Mouse (Mus musculus) forebrain, embryonic 12.5 days (tissue): ENCODE results near the gene Zfp619. TPM values are rescaled to one million over a fixed set of nuclear protein-coding genes. Genes with fewer than 3 reads are reported as not detected.
A peak's percentile ranks its signal among the peaks of the same experiment; 100 is the strongest.

Source experiments
- ATAC-seq: fragments of 200-750 bp; cut with Nextera tagmentation; 2 replicates; pipeline ENCODE4 v1.8.0; 2017; ENCODE audit warnings: moderate TSS enrichment; ENCODE audit not compliant: low FRiP score
- H3K27ac ChIP-seq: fragments of 300-500 bp; sonication (generic); 2 replicates; pipeline ENCODE4 v1.5.1; 2016; ENCODE audit warnings: mild to moderate bottlenecking
- H3K27me3 ChIP-seq: fragments of 300-500 bp; sonication (generic); 2 replicates; pipeline ENCODE4 v1.6.1; 2016; ENCODE audit warnings: mild to moderate bottlenecking
- H3K36me3 ChIP-seq: fragments of 300-500 bp; sonication (generic); replicated peaks from 2 replicates; pipeline ENCODE4 v1.6.1; 2016; ENCODE audit warnings: mild to moderate bottlenecking
- H3K4me1 ChIP-seq: fragments of 300-500 bp; sonication (generic); 2 replicates; pipeline ENCODE4 v1.6.1; 2016
- H3K4me2 ChIP-seq: fragments of 300-500 bp; sonication (generic); 2 replicates; pipeline ENCODE4 v1.6.1; 2016; ENCODE audit warnings: mild to moderate bottlenecking, moderate library complexity
- H3K4me3 ChIP-seq: fragments of 300-500 bp; sonication (generic); replicated peaks from 2 replicates; pipeline ENCODE4 v1.5.1; 2016; ENCODE audit warnings: mild to moderate bottlenecking
- H3K9ac ChIP-seq: fragments of 300-500 bp; sonication (generic); 2 replicates; pipeline ENCODE4 v1.6.1; 2016; ENCODE audit warnings: mild to moderate bottlenecking
- H3K9me3 ChIP-seq: fragments of 300-500 bp; sonication (generic); 2 replicates; pipeline ENCODE4 v1.6.1; 2016
- WGBS: fragments of 180-500 bp; shearing (Covaris S2); methylation state at CpG from one replicate; pipeline ENCODE4 v1.1.7; 2016; 5-methylcytosine and 5-hydroxymethylcytosine counted together
- polyA plus RNA-seq: library from polyadenylated mRNA; unstranded; fragments of >200 nt; fragmentation: Nextera tagmentation; extraction: Ambion mirVana; gene quantifications from 2 replicates; pipeline ENCODE4 v1.2.1, GENCODE M21; 2016

The Zfp619 gene
- 4.4 and 4.6 TPM in 2 replicates for polyA plus RNA-seq

- Histone ChIP-seq H3K9me3 (peaks cover 4% of the 10 kb centered on the region; the same call in 1 of the 2 replicates), H3K27ac (peak within 1 kb of the TSS; percentile 98), H3K27me3 (no peaks in the 10 kb centered on the region), H3K4me2 (peak within 1 kb of the TSS; percentile 46), H3K36me3 (peaks cover 5% of the 10 kb centered on the region; the same call in 1 of the 2 replicates), H3K4me3 (peak within 1 kb of the TSS; percentile 59), H3K4me1 (peaks cover 3% of the 10 kb centered on the region; the same call in 1 of the 2 replicates), H3K9ac (peak within 1 kb of the TSS; percentile 67)
- WGBS, result under 1% methylated on average over 41 of the region's 43 CpGs
- peak; percentile 98 for ATAC-seq
Measured at GRCm38 (mm10) chr7:39517616-39518177, at the start of gene Zfp619. Gene Zfp619 (plus strand): TSS chr7:39517766.

GRCm38 (mm10) chr7:39479013-39479412, 38.6 kb upstream of the Zfp619 start:
- H3K4me3 ChIP-seq, result no peak overlapping the region
- no peak overlapping the region for H3K27ac ChIP-seq
- no peak overlapping the region for H3K4me2 ChIP-seq
- no peaks in the 10 kb centered on the region for H3K4me1 ChIP-seq
- H3K9me3 ChIP-seq, result peaks cover 13% of the 10 kb centered on the region
- H3K27me3 ChIP-seq, result no peaks in the 10 kb centered on the region
- WGBS, result 90% methylated on average over 2 of the region's 2 CpGs
- peaks cover 30% of the 10 kb centered on the region for H3K36me3 ChIP-seq
- H3K9ac ChIP-seq, result no peak overlapping the region
- no peak for ATAC-seq

GRCm38 (mm10) chr7:39484384-39484783, 33.2 kb upstream of the Zfp619 start:
- Histone ChIP-seq H3K9ac (no peak overlapping the region), H3K27ac (no peak overlapping the region), H3K9me3 (no peaks in the 10 kb centered on the region), H3K4me2 (no peak overlapping the region), H3K4me1 (no peaks in the 10 kb centered on the region; the same call in 1 of the 2 replicates), H3K4me3 (no peak overlapping the region), H3K36me3 (no peaks in the 10 kb centered on the region), H3K27me3 (no peaks in the 10 kb centered on the region)
- WGBS, result 57% methylated on average over 6 of the region's 6 CpGs
- ATAC-seq, result no peak

- no peaks in the 10 kb centered on the region for H3K9me3 ChIP-seq
- peak overlapping the region; percentile 68 for H3K9ac ChIP-seq
- 10% methylated on average over 23 of the region's 23 CpGs for WGBS
- H3K27ac ChIP-seq, result no peak overlapping the region
- no peaks in the 10 kb centered on the region; the same call in 1 of the 2 replicates for H3K4me1 ChIP-seq
- H3K4me3 ChIP-seq, result peak overlapping the region; percentile 54
- H3K27me3 ChIP-seq, result no peaks in the 10 kb centered on the region
- peak; percentile 75 for ATAC-seq
- H3K36me3 ChIP-seq, result no peaks in the 10 kb centered on the region
- peak overlapping the region; percentile 63 for H3K4me2 ChIP-seq
Measured at GRCm38 (mm10) chr7:39487159-39487853, 30.3 kb upstream of the Zfp619 start.

- Histone ChIP-seq H3K27ac (no peak overlapping the region), H3K4me3 (peak overlapping the region; percentile 54), H3K4me1 (no peaks in the 10 kb centered on the region; the same call in 1 of the 2 replicates), H3K9me3 (no peaks in the 10 kb centered on the region), H3K27me3 (no peaks in the 10 kb centered on the region), H3K9ac (peak overlapping the region; percentile 68), H3K36me3 (no peaks in the 10 kb centered on the region), H3K4me2 (peak overlapping the region; percentile 63)
- 43% methylated on average over 9 of the region's 9 CpGs for WGBS
- peak; percentile 51 for ATAC-seq
Measured at GRCm38 (mm10) chr7:39487854-39488205, 29.7 kb upstream of the Zfp619 start.

GRCm38 (mm10) chr7:39494646-39495045, 22.9 kb upstream of the Zfp619 start:
- peaks cover 9% of the 10 kb centered on the region; the same call in 1 of the 2 replicates for H3K9me3 ChIP-seq
- H3K27ac ChIP-seq, result no peak overlapping the region
- H3K36me3 ChIP-seq, result peaks cover 26% of the 10 kb centered on the region
- H3K4me2 ChIP-seq, result no peak overlapping the region
- H3K27me3 ChIP-seq, result no peaks in the 10 kb centered on the region
- H3K9ac ChIP-seq, result no peak overlapping the region
- H3K4me1 ChIP-seq, result no peaks in the 10 kb centered on the region
- WGBS, result 82% methylated on average over 3 of the region's 3 CpGs
- ATAC-seq, result no peak
- H3K4me3 ChIP-seq, result no peak overlapping the region

GRCm38 (mm10) chr7:39504100-39504499, 13.5 kb upstream of the Zfp619 start:
- Histone ChIP-seq H3K4me1 (no peaks in the 10 kb centered on the region), H3K9ac (no peak overlapping the region), H3K27ac (no peak overlapping the region), H3K4me2 (no peak overlapping the region), H3K4me3 (no peak overlapping the region), H3K36me3 (no peaks in the 10 kb centered on the region), H3K9me3 (peaks cover 7% of the 10 kb centered on the region; the same call in 1 of the 2 replicates), H3K27me3 (no peaks in the 10 kb centered on the region)
- 89% methylated on average over 1 of the region's 1 CpGs for WGBS
- no peak for ATAC-seq

- H3K36me3 ChIP-seq, result peaks cover 5% of the 10 kb centered on the region; the same call in 1 of the 2 replicates
- H3K27ac ChIP-seq, result no peak overlapping the region
- H3K4me1 ChIP-seq, result peaks cover 3% of the 10 kb centered on the region; the same call in 1 of the 2 replicates
- H3K4me2 ChIP-seq, result peak overlapping the region; percentile 46
- WGBS, result 89% methylated on average over 12 of the region's 12 CpGs
- 0 out of 2 replicates have a peak, but pooled peaks have one; percentile 34 for ATAC-seq
- peak overlapping the region; percentile 40; the same call in 1 of the 2 replicates for H3K9ac ChIP-seq
- peak overlapping the region; percentile 25 for H3K4me3 ChIP-seq
- H3K27me3 ChIP-seq, result no peaks in the 10 kb centered on the region
- H3K9me3 ChIP-seq, result peaks cover 4% of the 10 kb centered on the region; the same call in 1 of the 2 replicates
Measured at GRCm38 (mm10) chr7:39518362-39518761, 796 bp downstream of the Zfp619 start.

- no peak overlapping the region for H3K9ac ChIP-seq
- WGBS, result 89% methylated on average over 1 of the region's 1 CpGs
- no peaks in the 10 kb centered on the region for H3K27me3 ChIP-seq
- H3K4me2 ChIP-seq, result no peak overlapping the region
- H3K4me3 ChIP-seq, result no peak overlapping the region
- H3K9me3 ChIP-seq, result no peaks in the 10 kb centered on the region
- no peak overlapping the region for H3K27ac ChIP-seq
- peaks cover 5% of the 10 kb centered on the region; the same call in 1 of the 2 replicates for H3K36me3 ChIP-seq
- ATAC-seq, result no peak
- H3K4me1 ChIP-seq, result no peaks in the 10 kb centered on the region
Measured at GRCm38 (mm10) chr7:39523703-39524424, 6.3 kb downstream of the Zfp619 start.

- WGBS, result 81% methylated on average over 1 of the region's 1 CpGs
- H3K27me3 ChIP-seq, result no peaks in the 10 kb centered on the region
- H3K4me1 ChIP-seq, result peaks cover 5% of the 10 kb centered on the region; the same call in 1 of the 2 replicates
- H3K36me3 ChIP-seq, result no peaks in the 10 kb centered on the region; the same call in 1 of the 2 replicates
- H3K4me2 ChIP-seq, result no peak overlapping the region
- no peak for ATAC-seq
- H3K27ac ChIP-seq, result no peak overlapping the region
- H3K9me3 ChIP-seq, result no peaks in the 10 kb centered on the region
- H3K4me3 ChIP-seq, result no peak overlapping the region
- no peak overlapping the region for H3K9ac ChIP-seq
Measured at GRCm38 (mm10) chr7:39543151-39543550, 25.6 kb downstream of the Zfp619 start.

GRCm38 (mm10) chr7:39544242-39545111, 26.9 kb downstream of the Zfp619 start:
- Histone ChIP-seq H3K27ac (peak overlapping the region; percentile 80), H3K9ac (peak overlapping the region; percentile 71), H3K4me3 (peak overlapping the region; percentile 55), H3K9me3 (no peaks in the 10 kb centered on the region), H3K4me1 (peaks cover 5% of the 10 kb centered on the region; the same call in 1 of the 2 replicates), H3K27me3 (no peaks in the 10 kb centered on the region), H3K4me2 (peak overlapping the region; percentile 73), H3K36me3 (no peaks in the 10 kb centered on the region)
- under 1% methylated on average over 43 of the region's 43 CpGs for WGBS
- peak; percentile 93 for ATAC-seq
